Mouse (Mus musculus) ES-Bruce4 (cell line): ENCODE data around the gene Abcg4. TPM values are rescaled to one million over a fixed set of nuclear protein-coding genes. Genes with fewer than 3 reads are reported as not detected.

Experiments used
- H3K27ac ChIP-seq: 2 replicates; pipeline ENCODE4 v1.5.1; 2012; ENCODE audit warnings: low read length, inconsistent platforms; ENCODE audit not compliant: insufficient read depth
- H3K27me3 ChIP-seq: 2 replicates; pipeline ENCODE4 v1.6.1; 2012; ENCODE audit warnings: mild to moderate bottlenecking, low read length, inconsistent platforms; ENCODE audit not compliant: control insufficient read depth, poor library complexity, insufficient read depth, severe bottlenecking
- H3K36me3 ChIP-seq: 2 replicates; pipeline ENCODE4 v1.6.1; 2012; ENCODE audit warnings: inconsistent platforms, mild to moderate bottlenecking, low read length, moderate library complexity; ENCODE audit not compliant: control insufficient read depth, poor library complexity, insufficient read depth, severe bottlenecking
- H3K4me1 ChIP-seq: one replicate; pipeline ENCODE4 v1.8.1; 2011; ENCODE audit warnings: low read length; ENCODE audit not compliant: control insufficient read depth, insufficient read depth
- H3K4me3 ChIP-seq: 2 replicates; pipeline ENCODE4 v1.5.1; 2011; ENCODE audit warnings: low read depth, mild to moderate bottlenecking, low read length
- H3K9ac ChIP-seq: 2 replicates; pipeline ENCODE4 v1.6.1; 2012; ENCODE audit warnings: low read depth, mild to moderate bottlenecking, inconsistent platforms; ENCODE audit not compliant: poor library complexity, severe bottlenecking
- H3K9me3 ChIP-seq: replicated peaks from 2 replicates; pipeline ENCODE4 v1.6.1; 2012; ENCODE audit warnings: mild to moderate bottlenecking, low read length, inconsistent platforms; ENCODE audit not compliant: control insufficient read depth, poor library complexity, insufficient read depth, severe bottlenecking
- CTCF ChIP-seq: IDR thresholded peaks from one replicate; pipeline ENCODE4 v1.8.1; 2011; ENCODE audit warnings: low read depth, low read length
- EP300 ChIP-seq: IDR thresholded peaks from 2 replicates; pipeline ENCODE4 v1.6.1; 2011; ENCODE audit warnings: low read depth, low read length; ENCODE audit not compliant: insufficient read depth
- POLR2A ChIP-seq: IDR thresholded peaks from one replicate; pipeline ENCODE4 v1.8.1; 2011; ENCODE audit warnings: low read length; ENCODE audit not compliant: insufficient read depth
- polyA plus RNA-seq: library from polyadenylated mRNA; stranded (reverse); fragments of >200 nt; gene quantifications from 2 replicates; pipeline ENCODE4 v1.2.4, GENCODE M21; 2011; ENCODE audit warnings: low read depth; ENCODE audit not compliant: missing spikeins, insufficient read depth, insufficient read length

The Abcg4 gene
- polyA plus RNA-seq, 1 experiment = 1.3 TPM

DNA sequence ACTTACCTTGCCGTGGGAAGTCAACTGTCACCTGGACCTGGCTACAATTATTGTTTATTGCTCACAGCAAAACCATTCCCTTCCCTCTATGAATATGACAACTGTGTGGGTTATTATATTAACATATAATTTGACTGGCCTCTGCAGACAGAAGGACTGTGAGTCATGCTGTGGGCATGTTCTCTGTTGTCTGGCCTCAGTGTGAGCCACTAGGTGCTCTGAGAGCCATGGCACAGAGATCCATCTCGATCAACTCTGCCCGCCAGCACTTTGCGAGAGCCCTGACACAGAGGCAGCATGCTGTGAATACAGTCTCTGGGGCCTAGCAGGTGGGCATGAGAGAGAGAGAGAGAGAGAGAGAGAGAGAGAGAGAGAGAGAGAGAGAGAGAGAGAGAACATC, 18.4 kb downstream of the Abcg4 start:
- Histone ChIP-seq H3K4me1 (no peaks in the 10 kb centered on the region), H3K4me3 (no peak overlapping the region), H3K27ac (no peak overlapping the region), H3K9ac (no peak overlapping the region), H3K9me3 (no peaks in the 10 kb centered on the region), H3K27me3 (no peaks in the 10 kb centered on the region), H3K36me3 (no peaks in the 10 kb centered on the region)
- no peak for TF ChIP-seq POLR2A
- no peak for TF ChIP-seq EP300
- no peak for TF ChIP-seq CTCF

GRCm38 (mm10) chr9:44269077-44269476, 19.3 kb downstream of the Abcg4 start:
- no peak overlapping the region for H3K27ac ChIP-seq
- H3K36me3 ChIP-seq = no peaks in the 10 kb centered on the region
- no peaks in the 10 kb centered on the region for H3K4me1 ChIP-seq
- no peaks in the 10 kb centered on the region for H3K9me3 ChIP-seq
- H3K27me3 ChIP-seq = no peaks in the 10 kb centered on the region
- no peak overlapping the region for H3K9ac ChIP-seq
- H3K4me3 ChIP-seq = no peak overlapping the region
- TF ChIP-seq CTCF (peak; percentile 30), POLR2A (no peak)

GRCm38 (mm10) chr9:44268432-44268831, 20.0 kb downstream of the Abcg4 start, which contains the start of gene Nlrx1:
Gene Nlrx1, minus strand, starts transcription at chr9:44268599.
- Histone ChIP-seq H3K9me3 (no peaks in the 10 kb centered on the region), H3K4me3 (peak within 1 kb of the TSS; percentile 57), H3K27me3 (no peaks in the 10 kb centered on the region), H3K4me1 (no peaks in the 10 kb centered on the region), H3K9ac (peak within 1 kb of the TSS; percentile 77), H3K36me3 (no peaks in the 10 kb centered on the region), H3K27ac (no peak within 1 kb of the TSS)
- peak; percentile 8 for TF ChIP-seq CTCF
- TF ChIP-seq EP300 = no peak

GRCm38 (mm10) chr9:44268027-44268360, 20.4 kb downstream of the Abcg4 start:
- no peaks in the 10 kb centered on the region for H3K9me3 ChIP-seq
- no peak overlapping the region for H3K27ac ChIP-seq
- H3K4me1 ChIP-seq = no peaks in the 10 kb centered on the region
- H3K36me3 ChIP-seq = no peaks in the 10 kb centered on the region
- H3K4me3 ChIP-seq = peak overlapping the region; percentile 57
- H3K9ac ChIP-seq = peak overlapping the region; percentile 77
- H3K27me3 ChIP-seq = no peaks in the 10 kb centered on the region
- TF ChIP-seq POLR2A (no peak), CTCF (peak; percentile 64), EP300 (no peak)

- Histone ChIP-seq H3K4me3 (peak overlapping the region; percentile 57), H3K9me3 (no peaks in the 10 kb centered on the region), H3K4me1 (no peaks in the 10 kb centered on the region), H3K27ac (no peak overlapping the region), H3K27me3 (no peaks in the 10 kb centered on the region), H3K9ac (peak overlapping the region; percentile 77), H3K36me3 (no peaks in the 10 kb centered on the region)
- TF ChIP-seq POLR2A = no peak
- TF ChIP-seq CTCF = no peak
- TF ChIP-seq EP300 = no peak
These were observed 20.9 kb downstream of the Abcg4 start for GRCm38 (mm10) chr9:44267319-44268026.

DNA sequence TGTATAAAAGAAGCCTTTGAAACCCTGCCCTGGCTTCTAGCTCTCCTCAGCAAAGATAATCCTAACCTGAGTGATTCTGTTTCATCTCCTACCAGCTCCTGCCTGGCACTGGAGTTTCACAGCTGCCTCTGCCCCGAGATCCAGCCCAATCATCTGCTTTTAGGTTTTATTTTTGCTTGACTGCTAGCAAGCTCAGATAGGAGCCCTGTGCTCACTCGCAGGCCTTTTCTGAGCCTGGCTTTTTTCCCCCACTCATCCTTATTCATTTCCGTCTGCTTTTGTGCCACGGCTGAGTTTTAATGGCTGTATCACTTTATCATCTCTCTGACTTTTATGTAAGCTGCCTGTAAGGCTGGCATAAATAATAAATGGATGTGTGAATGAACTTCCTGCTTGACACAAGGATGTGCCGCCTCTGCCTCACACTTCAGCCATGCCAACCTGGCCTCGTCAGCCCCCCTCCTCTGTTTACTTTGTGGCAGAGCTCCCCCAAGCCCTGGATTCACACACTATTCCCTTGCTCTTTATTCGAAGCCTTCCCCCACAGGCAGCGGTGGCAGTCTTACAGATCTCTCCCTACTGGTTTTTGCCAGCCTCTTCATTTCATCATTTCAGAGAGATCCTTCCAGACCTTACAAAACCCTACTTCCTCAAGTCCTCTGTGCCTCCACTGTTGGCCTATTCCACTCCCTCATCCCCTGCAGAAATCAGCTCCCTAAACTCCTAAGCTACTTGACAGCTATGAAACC, 21.8 kb downstream of the Abcg4 start:
- Histone ChIP-seq H3K36me3 (no peaks in the 10 kb centered on the region), H3K4me3 (no peak overlapping the region), H3K9me3 (no peaks in the 10 kb centered on the region), H3K27me3 (no peaks in the 10 kb centered on the region), H3K9ac (no peak overlapping the region), H3K27ac (no peak overlapping the region), H3K4me1 (no peaks in the 10 kb centered on the region)
- TF ChIP-seq CTCF (no peak), EP300 (no peak), POLR2A (no peak)
